Mouse (Mus musculus) midbrain, postnatal 0 days (tissue): ENCODE measurements at regions not wholly inside any gene's neighbourhood (a gene's known extent, or its start where the extent isn't known, plus 50 kb on each side); places are given as distances from the start of the nearest gene placed in this dataset.

Experiments used
- ATAC-seq: fragments of 200-750 bp; cut with Nextera tagmentation; 2 replicates; pipeline ENCODE4 v1.8.0; 2017; ENCODE audit warnings: moderate number of reproducible peaks, mild to moderate bottlenecking, moderate TSS enrichment, moderate library complexity; ENCODE audit not compliant: low FRiP score
- DNase-seq: peaks from one replicate; pipeline ENCODE4 v3.0.0-alpha.2; 2015; ENCODE audit warnings: low spot score
- H3K27ac ChIP-seq: fragments of 300-500 bp; sonication (generic); 2 replicates; pipeline ENCODE4 v1.5.1; 2014; ENCODE audit warnings: low read depth, mild to moderate bottlenecking, low read length, mixed read lengths
- H3K27me3 ChIP-seq: fragments of 300-500 bp; sonication (generic); 2 replicates; pipeline ENCODE4 v1.6.1; 2014; ENCODE audit warnings: low read length, control low read depth, mixed read lengths; ENCODE audit not compliant: insufficient read depth
- H3K36me3 ChIP-seq: fragments of 300-500 bp; sonication (generic); 2 replicates; pipeline ENCODE4 v1.6.1; 2014; ENCODE audit warnings: low read length, control low read depth, mixed read lengths; ENCODE audit not compliant: insufficient read depth
- H3K4me1 ChIP-seq: fragments of 300-500 bp; sonication (generic); 2 replicates; pipeline ENCODE4 v1.6.1; 2014; ENCODE audit warnings: mild to moderate bottlenecking, control low read depth, antibody characterized with exemption, low read length, mixed read lengths; ENCODE audit not compliant: insufficient read depth
- H3K4me2 ChIP-seq: fragments of 300-500 bp; sonication (generic); 2 replicates; pipeline ENCODE4 v1.6.1; 2014; ENCODE audit warnings: low read depth, mild to moderate bottlenecking, low read length, mixed read lengths; ENCODE audit not compliant: poor library complexity, severe bottlenecking
- H3K4me3 ChIP-seq: fragments of 300-500 bp; sonication (generic); 2 replicates; pipeline ENCODE4 v1.5.1; 2014; ENCODE audit warnings: low read depth, mild to moderate bottlenecking, low read length, moderate library complexity
- H3K9ac ChIP-seq: fragments of 300-500 bp; sonication (generic); replicated peaks from 2 replicates; pipeline ENCODE4 v1.6.1; 2014; ENCODE audit warnings: mild to moderate bottlenecking, low read length, moderate library complexity, mixed read lengths; ENCODE audit not compliant: poor library complexity, severe bottlenecking
- H3K9me3 ChIP-seq: fragments of 300-500 bp; sonication (generic); 2 replicates; pipeline ENCODE4 v1.6.1; 2016; ENCODE audit warnings: low read length, control low read depth
- CTCF ChIP-seq: IDR thresholded peaks from 2 replicates; pipeline ENCODE4 v1.5.1; 2016; ENCODE audit warnings: antibody characterized with exemption, mild to moderate bottlenecking
- WGBS: fragments of 180-500 bp; shearing (Covaris S2); extraction: QIAGEN DNeasy Blood & Tissue Kit; methylation state at CpG from one replicate; pipeline ENCODE4 v1.1.7; 2014; 5-methylcytosine and 5-hydroxymethylcytosine counted together

DNA sequence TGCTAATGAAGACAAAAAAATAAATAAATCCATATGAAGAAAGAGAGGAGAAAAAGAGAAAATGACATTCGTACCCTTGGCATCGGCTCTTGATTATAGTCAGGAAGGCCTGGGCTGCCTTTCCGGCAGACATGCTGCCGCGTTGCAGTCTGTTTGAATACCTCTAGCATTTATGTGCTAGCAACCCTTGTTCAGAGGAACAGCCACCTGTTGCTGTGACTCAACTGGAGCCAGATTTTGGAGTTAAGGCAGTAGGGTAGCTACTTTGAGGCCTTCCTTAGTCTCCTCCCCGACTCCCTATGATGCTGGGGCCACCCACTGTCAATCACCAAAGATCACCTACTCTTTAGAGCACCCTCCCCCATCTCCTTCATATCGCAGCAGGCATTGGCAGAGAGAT is 148.5 kb upstream of the Cops8 start:
- DNase-seq (no peak), ATAC-seq (no peak)
- TF ChIP-seq CTCF, result no peak
- no peaks in the 10 kb centered on the region for H3K4me1 ChIP-seq
- H3K36me3 ChIP-seq, result no peaks in the 10 kb centered on the region
- no peaks in the 10 kb centered on the region for H3K9me3 ChIP-seq
- no peak overlapping the region for H3K4me2 ChIP-seq
- no peak overlapping the region for H3K9ac ChIP-seq
- no peaks in the 10 kb centered on the region for H3K27me3 ChIP-seq
- H3K27ac ChIP-seq, result no peak overlapping the region
- no peak overlapping the region for H3K4me3 ChIP-seq
- WGBS, result 64% methylated on average over 7 of the region's 7 CpGs

DNA sequence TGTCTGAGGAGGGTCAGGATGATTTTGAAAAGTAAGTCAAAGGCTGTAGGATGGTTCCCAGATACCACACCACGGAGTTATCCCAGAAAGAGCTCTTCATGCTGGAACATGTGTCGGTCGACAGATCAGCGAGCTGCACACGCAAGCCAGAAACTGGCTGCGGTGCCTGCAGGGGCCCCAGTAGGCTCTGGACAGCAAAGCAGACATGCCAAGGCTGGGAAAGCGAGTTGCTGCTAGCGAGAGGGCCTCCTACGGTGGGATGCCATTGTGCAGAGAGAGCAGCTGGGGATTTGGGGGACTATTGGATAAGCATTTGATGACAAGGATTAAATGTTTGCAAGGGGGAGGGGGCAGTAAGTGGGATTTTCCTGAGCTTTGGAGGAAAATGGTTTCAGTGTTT is 145.4 kb upstream of the Cops8 start:
- no peak for ATAC-seq
- 0 out of 2 replicates have a peak, but pooled peaks have one; percentile 11 for TF ChIP-seq CTCF
- WGBS, result 14% methylated on average over 9 of the region's 9 CpGs
- Histone ChIP-seq H3K4me3 (no peak overlapping the region), H3K9me3 (no peaks in the 10 kb centered on the region), H3K36me3 (no peaks in the 10 kb centered on the region), H3K9ac (no peak overlapping the region), H3K4me1 (no peaks in the 10 kb centered on the region), H3K4me2 (no peak overlapping the region), H3K27me3 (no peaks in the 10 kb centered on the region), H3K27ac (no peak overlapping the region)
- peak; percentile 40 for DNase-seq

DNA sequence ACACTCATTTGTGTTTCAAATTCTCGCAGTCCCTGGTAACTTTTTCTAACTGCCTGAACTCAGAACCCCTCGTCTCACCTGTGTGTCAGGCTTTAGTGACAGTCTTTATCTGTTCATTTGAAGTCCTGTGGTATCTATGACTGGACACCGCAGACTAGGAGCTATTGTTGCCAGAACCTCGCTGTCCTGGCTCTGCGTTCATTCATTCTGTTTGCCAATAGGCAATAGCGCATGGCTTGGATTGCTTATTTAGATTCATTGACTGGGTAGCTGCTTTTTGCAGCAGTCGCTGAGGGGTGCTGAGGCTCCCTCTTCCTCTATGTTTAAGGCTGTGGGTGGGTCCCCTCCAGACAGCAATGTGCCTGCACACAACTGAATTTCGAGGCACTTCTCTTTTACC is 144.6 kb upstream of the Cops8 start:
- Histone ChIP-seq H3K9ac (no peak overlapping the region), H3K27me3 (no peaks in the 10 kb centered on the region), H3K4me1 (no peaks in the 10 kb centered on the region), H3K4me2 (no peak overlapping the region), H3K36me3 (no peaks in the 10 kb centered on the region), H3K9me3 (no peaks in the 10 kb centered on the region), H3K4me3 (no peak overlapping the region), H3K27ac (no peak overlapping the region)
- ATAC-seq (no peak), DNase-seq (no peak)
- TF ChIP-seq CTCF, result no peak
- WGBS, result 28% methylated on average over 8 of the region's 8 CpGs

DNA sequence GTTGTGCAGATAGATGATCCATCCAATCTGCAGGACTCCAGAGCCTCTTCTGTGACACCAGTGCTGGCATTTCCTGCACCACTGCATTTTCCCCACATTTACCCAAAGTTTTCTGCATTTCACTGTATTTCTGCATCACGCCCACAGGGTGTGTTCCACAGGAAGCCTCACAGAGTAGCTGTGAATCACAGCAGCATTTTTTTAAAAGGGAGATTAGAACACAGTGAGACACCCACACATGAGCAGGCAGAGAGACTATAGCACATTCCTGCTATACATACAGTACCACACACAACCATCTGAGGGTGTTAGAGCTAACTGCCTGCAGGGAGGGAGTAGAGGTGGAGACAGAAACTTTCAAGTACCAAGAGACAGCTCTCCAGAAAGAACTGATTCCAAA is 141.1 kb upstream of the Cops8 start:
- DNase-seq (no peak), ATAC-seq (no peak)
- Histone ChIP-seq H3K9ac (no peak overlapping the region), H3K4me2 (no peak overlapping the region), H3K27ac (no peak overlapping the region), H3K36me3 (no peaks in the 10 kb centered on the region), H3K9me3 (no peaks in the 10 kb centered on the region), H3K27me3 (no peaks in the 10 kb centered on the region), H3K4me1 (no peaks in the 10 kb centered on the region), H3K4me3 (no peak overlapping the region)
- TF ChIP-seq CTCF, result no peak
- WGBS, result 97% methylated on average over 1 of the region's 1 CpGs

DNA sequence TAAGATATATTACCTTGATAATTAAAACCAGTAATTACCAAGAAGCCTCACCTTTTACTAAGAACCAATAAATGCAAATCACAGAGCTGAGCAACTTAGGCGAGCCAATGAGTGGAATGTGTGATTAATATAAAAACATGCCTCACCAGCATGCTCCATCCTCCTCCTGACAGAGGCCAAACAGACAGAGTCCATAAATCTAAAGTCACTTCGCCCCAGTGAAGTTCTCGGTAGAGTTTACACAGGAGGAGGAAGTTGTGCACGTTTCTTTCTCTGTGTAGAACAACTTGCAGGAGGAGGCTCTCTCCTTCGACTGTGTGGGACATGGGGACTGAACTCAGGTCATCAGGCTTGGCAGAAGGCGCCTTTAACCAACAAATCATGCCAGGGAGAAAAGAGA is 139.5 kb upstream of the Cops8 start:
- H3K9me3 ChIP-seq, result no peaks in the 10 kb centered on the region
- no peak for ATAC-seq
- H3K9ac ChIP-seq, result no peak overlapping the region
- DNase-seq, result no peak
- no peaks in the 10 kb centered on the region for H3K27me3 ChIP-seq
- no peaks in the 10 kb centered on the region for H3K36me3 ChIP-seq
- 90% methylated on average over 6 of the region's 6 CpGs for WGBS
- no peak for TF ChIP-seq CTCF
- no peak overlapping the region for H3K27ac ChIP-seq
- H3K4me1 ChIP-seq, result no peaks in the 10 kb centered on the region
- H3K4me2 ChIP-seq, result no peak overlapping the region
- no peak overlapping the region for H3K4me3 ChIP-seq

- ATAC-seq, result no peak
- Histone ChIP-seq H3K27ac (no peak overlapping the region), H3K36me3 (no peaks in the 10 kb centered on the region), H3K9me3 (no peaks in the 10 kb centered on the region), H3K4me1 (no peaks in the 10 kb centered on the region), H3K4me2 (no peak overlapping the region), H3K9ac (no peak overlapping the region), H3K27me3 (no peaks in the 10 kb centered on the region), H3K4me3 (no peak overlapping the region)
- no peak for DNase-seq
- WGBS, result 79% methylated on average over 9 of the region's 9 CpGs
- no peak for TF ChIP-seq CTCF
These were observed 135.1 kb upstream of the Cops8 start for GRCm38 (mm10) chr1:90467646-90468045.

DNA sequence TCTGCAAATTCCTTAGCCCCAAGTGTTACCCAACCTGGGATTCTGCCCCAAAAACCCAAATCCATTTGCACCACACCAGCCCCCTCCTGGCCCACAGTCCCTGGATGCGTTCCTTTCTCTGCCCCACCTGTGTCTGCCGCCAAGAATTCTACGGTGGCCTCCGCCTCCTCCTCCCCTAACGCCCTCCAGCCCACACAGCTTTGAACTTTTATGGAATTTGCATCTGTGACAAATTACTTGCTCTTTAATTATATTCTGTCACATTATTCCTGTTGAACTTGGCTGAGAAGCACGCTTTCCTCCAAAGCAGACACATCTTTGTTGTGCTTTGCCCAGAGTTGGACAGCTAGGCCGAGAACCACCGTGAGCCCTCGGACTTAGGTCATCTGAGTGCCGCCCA is 131.8 kb upstream of the Cops8 start:
- 49% methylated on average over 10 of the region's 10 CpGs for WGBS
- H3K9me3 ChIP-seq, result no peaks in the 10 kb centered on the region
- H3K9ac ChIP-seq, result no peak overlapping the region
- ATAC-seq (no peak), DNase-seq (no peak)
- H3K36me3 ChIP-seq, result no peaks in the 10 kb centered on the region
- no peaks in the 10 kb centered on the region for H3K27me3 ChIP-seq
- no peak for TF ChIP-seq CTCF
- H3K27ac ChIP-seq, result no peak overlapping the region
- no peaks in the 10 kb centered on the region for H3K4me1 ChIP-seq
- H3K4me3 ChIP-seq, result no peak overlapping the region
- no peak overlapping the region for H3K4me2 ChIP-seq
